Mouse (Mus musculus) forebrain, embryonic 15.5 days (tissue): ENCODE data around the gene Sh3bp2. TPM values are rescaled to one million over a fixed set of nuclear protein-coding genes. Genes with fewer than 3 reads are reported as not detected.

ENCODE experiments used
- ATAC-seq: fragments of 200-750 bp; cut with Nextera tagmentation; replicated peaks from 2 replicates; pipeline ENCODE4 v1.8.0; 2017; ENCODE audit warnings: mild to moderate bottlenecking, moderate TSS enrichment, moderate library complexity
- H3K27ac ChIP-seq: fragments of 300-500 bp; sonication (generic); replicated peaks from 2 replicates; pipeline ENCODE4 v1.5.1; 2015; ENCODE audit warnings: mild to moderate bottlenecking, inconsistent platforms
- H3K27me3 ChIP-seq: fragments of 300-500 bp; sonication (generic); 2 replicates; pipeline ENCODE4 v1.6.1; 2015; ENCODE audit warnings: inconsistent platforms
- H3K36me3 ChIP-seq: fragments of 300-500 bp; sonication (generic); 2 replicates; pipeline ENCODE4 v1.6.1; 2015; ENCODE audit warnings: mild to moderate bottlenecking, inconsistent platforms
- H3K4me1 ChIP-seq: fragments of 300-500 bp; sonication (generic); 2 replicates; pipeline ENCODE4 v1.6.1; 2015; ENCODE audit warnings: inconsistent platforms
- H3K4me2 ChIP-seq: fragments of 300-500 bp; sonication (generic); replicated peaks from 2 replicates; pipeline ENCODE4 v1.6.1; 2015; ENCODE audit warnings: mild to moderate bottlenecking, inconsistent platforms
- H3K4me3 ChIP-seq: fragments of 300-500 bp; sonication (generic); 2 replicates; pipeline ENCODE4 v1.5.1; 2015; ENCODE audit warnings: mild to moderate bottlenecking, inconsistent platforms
- H3K9ac ChIP-seq: fragments of 300-500 bp; sonication (generic); replicated peaks from 2 replicates; pipeline ENCODE4 v1.6.1; 2015; ENCODE audit warnings: mild to moderate bottlenecking, inconsistent platforms
- H3K9me3 ChIP-seq: fragments of 300-500 bp; sonication (generic); 2 replicates; pipeline ENCODE4 v1.6.1; 2016; ENCODE audit warnings: inconsistent platforms
- WGBS: fragments of 180-500 bp; shearing (Covaris S2); methylation state at CpG from one replicate; pipeline ENCODE4 v1.1.7; 2015; ENCODE audit warnings: mixed read lengths; 5-methylcytosine and 5-hydroxymethylcytosine counted together
- polyA plus RNA-seq: library from polyadenylated mRNA; unstranded; fragments of >200 nt; fragmentation: Nextera tagmentation; extraction: Ambion mirVana; gene quantifications from 2 replicates; pipeline ENCODE4 v1.2.1, GENCODE M21; 2015

The Sh3bp2 gene
- 21.2 and 24.4 TPM in 2 replicates for polyA plus RNA-seq

GRCm38 (mm10) chr5:34525663-34526476 lies at the start of gene Sh3bp2:
Gene Sh3bp2 (plus strand): TSS chr5:34525838.
- Histone ChIP-seq H3K27ac (no peak within 1 kb of the TSS), H3K9me3 (no peaks in the 10 kb centered on the region), H3K4me2 (peak within 1 kb of the TSS; percentile 59), H3K4me3 (peak within 1 kb of the TSS; percentile 38), H3K27me3 (no peaks in the 10 kb centered on the region), H3K4me1 (no peaks in the 10 kb centered on the region), H3K9ac (peak within 1 kb of the TSS; percentile 7), H3K36me3 (no peaks in the 10 kb centered on the region)
- WGBS: 2% methylated on average over 38 of the region's 38 CpGs
- peak; percentile 93 for ATAC-seq

- H3K4me1 ChIP-seq: no peaks in the 10 kb centered on the region
- no peak overlapping the region for H3K27ac ChIP-seq
- WGBS: 83% methylated on average over 3 of the region's 3 CpGs
- H3K4me3 ChIP-seq: no peak overlapping the region
- no peaks in the 10 kb centered on the region for H3K9me3 ChIP-seq
- H3K36me3 ChIP-seq: peaks cover 67% of the 10 kb centered on the region
- ATAC-seq: no peak
- H3K9ac ChIP-seq: no peak overlapping the region
- no peaks in the 10 kb centered on the region for H3K27me3 ChIP-seq
- no peak overlapping the region for H3K4me2 ChIP-seq
These were observed 44.7 kb upstream of the Sh3bp2 start for GRCm38 (mm10) chr5:34480926-34481325.

- Histone ChIP-seq H3K27ac (no peak overlapping the region), H3K4me3 (no peak overlapping the region), H3K36me3 (peaks cover 46% of the 10 kb centered on the region), H3K9ac (no peak overlapping the region), H3K4me2 (no peak overlapping the region), H3K9me3 (no peaks in the 10 kb centered on the region), H3K4me1 (peaks cover 6% of the 10 kb centered on the region; the same call in 1 of the 2 replicates), H3K27me3 (no peaks in the 10 kb centered on the region)
- WGBS: 91% methylated on average over 15 of the region's 15 CpGs
- no peak for ATAC-seq
These were observed 39.9 kb upstream of the Sh3bp2 start for GRCm38 (mm10) chr5:34485731-34486130.

- Histone ChIP-seq H3K4me2 (no peak overlapping the region), H3K27me3 (no peaks in the 10 kb centered on the region), H3K36me3 (peaks cover 34% of the 10 kb centered on the region), H3K4me1 (peaks cover 6% of the 10 kb centered on the region; the same call in 1 of the 2 replicates), H3K4me3 (no peak overlapping the region), H3K9me3 (no peaks in the 10 kb centered on the region), H3K9ac (no peak overlapping the region), H3K27ac (no peak overlapping the region)
- ATAC-seq: no peak
- 79% methylated on average over 6 of the region's 6 CpGs for WGBS
These were observed 38.1 kb upstream of the Sh3bp2 start for GRCm38 (mm10) chr5:34487320-34488090.

GRCm38 (mm10) chr5:34488741-34489417 lies 36.8 kb upstream of the Sh3bp2 start:
- Histone ChIP-seq H3K36me3 (peaks cover 30% of the 10 kb centered on the region), H3K27me3 (no peaks in the 10 kb centered on the region), H3K9ac (no peak overlapping the region), H3K9me3 (no peaks in the 10 kb centered on the region), H3K4me1 (peaks cover 6% of the 10 kb centered on the region; the same call in 1 of the 2 replicates), H3K4me3 (no peak overlapping the region), H3K4me2 (no peak overlapping the region), H3K27ac (peak overlapping the region; percentile 29; the same call in 1 of the 2 replicates)
- no peak for ATAC-seq
- WGBS: 67% methylated on average over 6 of the region's 6 CpGs

- no peak overlapping the region for H3K9ac ChIP-seq
- peaks cover 6% of the 10 kb centered on the region; the same call in 1 of the 2 replicates for H3K4me1 ChIP-seq
- WGBS: 95% methylated on average over 3 of the region's 3 CpGs
- peaks cover 28% of the 10 kb centered on the region for H3K36me3 ChIP-seq
- peak overlapping the region; percentile 29; the same call in 1 of the 2 replicates for H3K27ac ChIP-seq
- no peak overlapping the region for H3K4me2 ChIP-seq
- no peak overlapping the region for H3K4me3 ChIP-seq
- no peaks in the 10 kb centered on the region for H3K27me3 ChIP-seq
- H3K9me3 ChIP-seq: no peaks in the 10 kb centered on the region
- ATAC-seq: no peak
These were observed 36.2 kb upstream of the Sh3bp2 start for GRCm38 (mm10) chr5:34489418-34489787.

- H3K4me2 ChIP-seq: no peak overlapping the region
- no peak overlapping the region for H3K9ac ChIP-seq
- H3K36me3 ChIP-seq: no peaks in the 10 kb centered on the region
- 90% methylated on average over 6 of the region's 6 CpGs for whole genome bisulfite sequencing
- H3K4me1 ChIP-seq: no peaks in the 10 kb centered on the region
- H3K27me3 ChIP-seq: no peaks in the 10 kb centered on the region
- no peak for ATAC-seq
- H3K9me3 ChIP-seq: no peaks in the 10 kb centered on the region
- H3K27ac ChIP-seq: no peak overlapping the region
- no peak overlapping the region for H3K4me3 ChIP-seq
These were observed 28.9 kb upstream of the Sh3bp2 start for GRCm38 (mm10) chr5:34496745-34497144.

GRCm38 (mm10) chr5:34500886-34501285 lies 24.8 kb upstream of the Sh3bp2 start:
- Histone ChIP-seq H3K27me3 (no peaks in the 10 kb centered on the region), H3K4me1 (no peaks in the 10 kb centered on the region), H3K27ac (no peak overlapping the region), H3K9me3 (no peaks in the 10 kb centered on the region), H3K9ac (no peak overlapping the region), H3K4me2 (no peak overlapping the region), H3K36me3 (no peaks in the 10 kb centered on the region), H3K4me3 (no peak overlapping the region)
- WGBS: 86% methylated on average over 5 of the region's 5 CpGs
- no peak for ATAC-seq

GRCm38 (mm10) chr5:34501588-34501987 lies 24.1 kb upstream of the Sh3bp2 start:
- no peak overlapping the region for H3K4me3 ChIP-seq
- H3K4me2 ChIP-seq: no peak overlapping the region
- no peak for ATAC-seq
- 92% methylated on average over 3 of the region's 3 CpGs for WGBS
- no peaks in the 10 kb centered on the region for H3K4me1 ChIP-seq
- no peaks in the 10 kb centered on the region for H3K27me3 ChIP-seq
- no peaks in the 10 kb centered on the region for H3K36me3 ChIP-seq
- no peak overlapping the region for H3K9ac ChIP-seq
- H3K27ac ChIP-seq: no peak overlapping the region
- H3K9me3 ChIP-seq: no peaks in the 10 kb centered on the region

- no peak for ATAC-seq
- H3K4me3 ChIP-seq: no peak overlapping the region
- H3K4me2 ChIP-seq: no peak overlapping the region
- 83% methylated on average over 1 of the region's 1 CpGs for WGBS
- no peaks in the 10 kb centered on the region for H3K36me3 ChIP-seq
- H3K27me3 ChIP-seq: no peaks in the 10 kb centered on the region
- H3K9me3 ChIP-seq: no peaks in the 10 kb centered on the region
- H3K27ac ChIP-seq: no peak overlapping the region
- H3K4me1 ChIP-seq: no peaks in the 10 kb centered on the region
- no peak overlapping the region for H3K9ac ChIP-seq
These were observed 23.2 kb upstream of the Sh3bp2 start for GRCm38 (mm10) chr5:34502411-34502810.

- Histone ChIP-seq H3K4me2 (no peak overlapping the region), H3K4me1 (no peaks in the 10 kb centered on the region), H3K4me3 (no peak overlapping the region), H3K27ac (no peak overlapping the region), H3K36me3 (no peaks in the 10 kb centered on the region), H3K9me3 (no peaks in the 10 kb centered on the region), H3K27me3 (no peaks in the 10 kb centered on the region), H3K9ac (no peak overlapping the region)
- ATAC-seq: no peak
- WGBS: 77% methylated on average over 6 of the region's 6 CpGs
These were observed 22.8 kb upstream of the Sh3bp2 start for GRCm38 (mm10) chr5:34502821-34503220.

- 90% methylated on average over 3 of the region's 3 CpGs for WGBS
- ATAC-seq: no peak
These were observed 13.2 kb upstream of the Sh3bp2 start for GRCm38 (mm10) chr5:34512486-34512885.

More at GRCm38 (mm10) chr5:34512486-34512885, 13.2 kb upstream of the Sh3bp2 start:
- Histone ChIP-seq H3K4me3 (no peak overlapping the region), H3K9ac (no peak overlapping the region), H3K4me1 (peaks cover 9% of the 10 kb centered on the region), H3K27ac (no peak overlapping the region), H3K27me3 (no peaks in the 10 kb centered on the region), H3K36me3 (no peaks in the 10 kb centered on the region), H3K9me3 (no peaks in the 10 kb centered on the region), H3K4me2 (no peak overlapping the region)
